Mouse (Mus musculus) lung, adult 10 weeks (tissue): ENCODE measurements around the gene Prmt2. TPM values are rescaled to one million over a fixed set of nuclear protein-coding genes. Genes with fewer than 3 reads are reported as not detected.

Experiments
- polyA plus RNA-seq: library from polyadenylated mRNA; stranded (reverse); fragments of 350-450 nt; fragmentation: Illumina TruSeq; extraction: RNeasy Lipid Tissue Mini Kit (QIAGEN cat#74804); gene quantifications from one replicate; pipeline ENCODE4 v1.2.3, GENCODE M21; 2014; ENCODE audit warnings: low read depth, low replicate concordance; ENCODE audit not compliant: insufficient read depth

Gene Prmt2
- polyA plus RNA-seq: 37.8 TPM

GRCm38 (mm10) chr10:76237341-76238225 is at the start of gene Prmt2:
Gene Prmt2 (minus strand): TSS chr10:76237865.

GRCm38 (mm10) chr10:76253536-76253935 is 15.9 kb upstream of the Prmt2 start, which contains the start of gene S100b:
Gene S100b (plus strand): TSS chr10:76253853.

Other genes starting within 250 kb of the Prmt2 start
- gene Zfp280b, start 205.2 kb downstream of the Prmt2 start, polyA plus RNA-seq: 2.9 TPM
- not detected for gene Slc5a4b, start 126.9 kb downstream of the Prmt2 start, polyA plus RNA-seq
- gene Slc5a4a, start 90.4 kb downstream of the Prmt2 start, polyA plus RNA-seq: not detected
- 2.7 TPM for gene S100b, start 16.0 kb upstream of the Prmt2 start, polyA plus RNA-seq
- 6.0 TPM for gene Dip2a, start 107.4 kb upstream of the Prmt2 start, polyA plus RNA-seq
- not detected for gene AC141477.1, start 202.6 kb upstream of the Prmt2 start, polyA plus RNA-seq
- gene Pcnt, start 204.9 kb upstream of the Prmt2 start, polyA plus RNA-seq: 19.4 TPM
- gene 2610028H24Rik, start 211.2 kb upstream of the Prmt2 start, polyA plus RNA-seq: 28.0 TPM
- 25.7 TPM for gene Mcm3ap, start 231.1 kb upstream of the Prmt2 start, polyA plus RNA-seq
- 1.2 TPM for gene Ybey, start 231.2 kb upstream of the Prmt2 start, polyA plus RNA-seq